Mouse (Mus musculus): ENCODE results near the gene Hap1. TPM values are rescaled to one million over a fixed set of nuclear protein-coding genes. Genes with fewer than 3 reads are reported as not detected.

The Hap1 gene
- 13.8 and 15.7 TPM in 2 replicates for polyA plus RNA-seq (2015; fragmentation: Nextera tagmentation; extraction: Ambion mirVana)

- TF ChIP-seq CTCF (IDR thresholded peaks at IDR 0.05; ENCODE audit: low read depth), result no peak
- H3K4me1 ChIP-seq (replicated peaks; ENCODE audit: insufficient read depth, low read length), result no peaks in the 10 kb centered on the region
- peak within 1 kb of the TSS; percentile 71 for H3K4me3 ChIP-seq (replicated peaks; ENCODE audit: low read depth, low read length)
- H3K9me3 ChIP-seq (replicated peaks; ENCODE audit: low read length), result no peaks in the 10 kb centered on the region
- WGBS, result 1% methylated on average over 49 of the region's 49 CpGs
- no peak within 1 kb of the TSS; the same call in 1 of the 2 replicates for H3K27ac ChIP-seq
- H3K4me2 ChIP-seq (ENCODE audit: low read length), result peak within 1 kb of the TSS; percentile 100
- DNase-seq (ENCODE audit: low spot score) (peak; percentile 71), ATAC-seq (replicated peaks; ENCODE audit: low FRiP score, low read depth) (0 out of 2 replicates have a peak, but pooled peaks have one; percentile 24)
- H3K27me3 ChIP-seq (ENCODE audit: insufficient read depth, low read length), result peaks cover 9% of the 10 kb centered on the region
- H3K36me3 ChIP-seq (ENCODE audit: insufficient read depth, low read length), result no peaks in the 10 kb centered on the region
- H3K9ac ChIP-seq (ENCODE audit: low read depth, low read length), result peak within 1 kb of the TSS; percentile 71
Observed at GRCm38 (mm10) chr11:100355972-100356818, at the start of gene Hap1. Gene Hap1 (minus strand): TSS chr11:100356128.

DNA sequence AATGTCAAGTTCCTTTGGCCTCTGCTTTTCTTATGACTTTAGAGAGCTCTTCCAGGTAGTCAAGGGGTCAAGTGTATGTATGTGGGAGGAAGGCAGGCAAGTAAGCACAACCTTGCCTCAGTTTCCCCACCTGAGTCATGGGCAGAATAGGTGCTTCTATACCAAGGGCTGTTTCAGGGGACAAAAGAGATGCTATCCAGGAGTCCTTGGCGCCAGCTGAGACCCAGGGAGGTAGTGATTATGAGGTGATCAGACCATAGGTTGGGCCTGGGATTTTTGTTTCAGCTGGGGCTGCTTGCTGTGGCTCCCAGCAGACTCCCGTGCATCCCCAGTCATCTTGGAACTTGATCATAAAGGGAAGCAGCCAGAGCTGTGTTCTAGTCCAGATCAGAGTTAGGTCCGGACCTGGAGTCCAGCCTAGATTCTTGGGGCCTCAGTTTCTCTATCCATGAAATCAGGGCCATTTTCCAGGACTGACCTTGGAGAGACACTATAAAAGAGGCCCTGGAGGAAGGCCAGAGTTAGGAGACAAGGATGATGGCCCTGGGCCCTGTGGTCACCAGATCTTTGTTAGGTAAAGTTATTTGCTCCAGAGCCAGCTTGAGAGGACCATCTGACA lies 48.6 kb upstream of the Hap1 start:
- Histone ChIP-seq H3K27me3 (ENCODE audit: insufficient read depth, low read length) (no peaks in the 10 kb centered on the region), H3K27ac (no peak overlapping the region), H3K9ac (ENCODE audit: low read depth, low read length) (no peak overlapping the region), H3K4me1 (replicated peaks; ENCODE audit: insufficient read depth, low read length) (0 out of 2 replicates have a peak, but pooled peaks cover 3% of the 10 kb centered on the region), H3K4me2 (ENCODE audit: low read length) (no peak overlapping the region), H3K4me3 (replicated peaks; ENCODE audit: low read depth, low read length) (no peak overlapping the region), H3K36me3 (ENCODE audit: insufficient read depth, low read length) (0 out of 2 replicates have a peak, but pooled peaks cover 6% of the 10 kb centered on the region), H3K9me3 (replicated peaks; ENCODE audit: low read length) (no peaks in the 10 kb centered on the region)
- no peak for ATAC-seq (replicated peaks; ENCODE audit: low FRiP score, low read depth)
- 91% methylated on average over 3 of the region's 3 CpGs for WGBS
- no peak for DNase-seq (ENCODE audit: low spot score)
- no peak for TF ChIP-seq CTCF (IDR thresholded peaks at IDR 0.05; ENCODE audit: low read depth)

- no peak overlapping the region for H3K4me2 ChIP-seq (ENCODE audit: low read length)
- WGBS, result 49% methylated on average over 10 of the region's 10 CpGs
- H3K36me3 ChIP-seq (ENCODE audit: insufficient read depth, low read length), result 0 out of 2 replicates have a peak, but pooled peaks cover 3% of the 10 kb centered on the region
- H3K27me3 ChIP-seq (ENCODE audit: insufficient read depth, low read length), result no peaks in the 10 kb centered on the region
- TF ChIP-seq CTCF (IDR thresholded peaks at IDR 0.05; ENCODE audit: low read depth), result no peak
- H3K9ac ChIP-seq (ENCODE audit: low read depth, low read length), result no peak overlapping the region
- 0 out of 2 replicates have a peak, but pooled peaks cover 3% of the 10 kb centered on the region for H3K4me1 ChIP-seq (replicated peaks; ENCODE audit: insufficient read depth, low read length)
- 0 out of 2 replicates have a peak overlapping the region, but pooled peaks have one; percentile 31 for H3K27ac ChIP-seq
- DNase-seq (ENCODE audit: low spot score) (no peak), ATAC-seq (replicated peaks; ENCODE audit: low FRiP score, low read depth) (no peak)
- no peaks in the 10 kb centered on the region for H3K9me3 ChIP-seq (replicated peaks; ENCODE audit: low read length)
- H3K4me3 ChIP-seq (replicated peaks; ENCODE audit: low read depth, low read length), result no peak overlapping the region
Observed at GRCm38 (mm10) chr11:100403445-100404134, 47.7 kb upstream of the Hap1 start.

DNA sequence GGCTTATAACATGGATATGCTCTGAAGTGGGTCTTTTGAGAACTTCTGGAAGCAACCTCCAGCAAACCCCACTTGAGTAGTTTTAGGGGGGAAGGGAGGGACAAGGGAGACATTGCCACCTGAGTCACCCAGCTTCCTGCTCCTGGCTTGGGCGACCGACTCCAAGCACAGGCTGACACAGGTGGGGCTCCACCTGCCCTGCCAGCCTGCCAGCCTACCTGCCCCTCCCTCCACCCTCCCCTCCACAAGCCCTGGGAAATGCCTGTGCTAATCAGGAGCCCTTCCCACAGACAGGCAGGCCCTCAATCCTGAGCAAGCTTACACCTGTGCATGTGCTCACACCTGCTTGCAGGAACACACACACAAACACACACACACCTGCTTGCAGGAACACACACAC lies 46.8 kb upstream of the Hap1 start:
- no peak overlapping the region for H3K4me3 ChIP-seq (replicated peaks; ENCODE audit: low read depth, low read length)
- 0 out of 2 replicates have a peak, but pooled peaks cover 3% of the 10 kb centered on the region for H3K4me1 ChIP-seq (replicated peaks; ENCODE audit: insufficient read depth, low read length)
- no peak overlapping the region for H3K4me2 ChIP-seq (ENCODE audit: low read length)
- DNase-seq (ENCODE audit: low spot score) (no peak), ATAC-seq (replicated peaks; ENCODE audit: low FRiP score, low read depth) (no peak)
- H3K27me3 ChIP-seq (ENCODE audit: insufficient read depth, low read length), result no peaks in the 10 kb centered on the region
- 68% methylated on average over 2 of the region's 2 CpGs for WGBS
- no peak for TF ChIP-seq CTCF (IDR thresholded peaks at IDR 0.05; ENCODE audit: low read depth)
- no peaks in the 10 kb centered on the region for H3K9me3 ChIP-seq (replicated peaks; ENCODE audit: low read length)
- 0 out of 2 replicates have a peak, but pooled peaks cover 3% of the 10 kb centered on the region for H3K36me3 ChIP-seq (ENCODE audit: insufficient read depth, low read length)
- H3K9ac ChIP-seq (ENCODE audit: low read depth, low read length), result no peak overlapping the region
- no peak overlapping the region for H3K27ac ChIP-seq

DNA sequence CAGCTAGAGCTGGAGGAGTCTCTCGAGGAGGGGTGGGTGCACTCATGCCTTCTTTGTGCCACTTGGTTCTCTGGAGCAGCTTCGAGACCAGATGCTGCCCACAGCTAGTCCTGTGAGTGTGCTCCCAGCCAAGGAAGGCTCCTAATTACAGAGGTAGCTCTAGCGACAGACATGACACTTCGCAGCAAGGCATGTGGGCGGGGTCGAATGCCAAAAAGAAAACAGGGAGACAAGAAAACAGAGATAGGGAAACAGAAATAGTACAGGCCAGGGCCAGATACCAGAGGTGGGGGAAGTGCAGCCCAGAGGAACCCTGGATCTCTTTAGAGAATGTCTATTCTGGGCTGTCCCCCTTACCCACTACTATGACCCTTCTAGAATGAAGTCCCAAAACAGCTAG lies 46.3 kb upstream of the Hap1 start:
- WGBS, result 29% methylated on average over 6 of the region's 6 CpGs
- H3K9me3 ChIP-seq (replicated peaks; ENCODE audit: low read length), result no peaks in the 10 kb centered on the region
- no peak overlapping the region for H3K4me2 ChIP-seq (ENCODE audit: low read length)
- no peak overlapping the region for H3K4me3 ChIP-seq (replicated peaks; ENCODE audit: low read depth, low read length)
- no peak for TF ChIP-seq CTCF (IDR thresholded peaks at IDR 0.05; ENCODE audit: low read depth)
- no peak overlapping the region for H3K9ac ChIP-seq (ENCODE audit: low read depth, low read length)
- 0 out of 2 replicates have a peak, but pooled peaks cover 3% of the 10 kb centered on the region for H3K4me1 ChIP-seq (replicated peaks; ENCODE audit: insufficient read depth, low read length)
- no peak overlapping the region for H3K27ac ChIP-seq
- DNase-seq (ENCODE audit: low spot score) (no peak), ATAC-seq (replicated peaks; ENCODE audit: low FRiP score, low read depth) (no peak)
- 0 out of 2 replicates have a peak, but pooled peaks cover 3% of the 10 kb centered on the region for H3K36me3 ChIP-seq (ENCODE audit: insufficient read depth, low read length)
- H3K27me3 ChIP-seq (ENCODE audit: insufficient read depth, low read length), result no peaks in the 10 kb centered on the region

GRCm38 (mm10) chr11:100400842-100401241 lies 44.9 kb upstream of the Hap1 start:
- Histone ChIP-seq H3K4me2 (ENCODE audit: low read length) (no peak overlapping the region), H3K27me3 (ENCODE audit: insufficient read depth, low read length) (no peaks in the 10 kb centered on the region), H3K4me1 (replicated peaks; ENCODE audit: insufficient read depth, low read length) (peaks cover 6% of the 10 kb centered on the region), H3K4me3 (replicated peaks; ENCODE audit: low read depth, low read length) (no peak overlapping the region), H3K9ac (ENCODE audit: low read depth, low read length) (no peak overlapping the region), H3K9me3 (replicated peaks; ENCODE audit: low read length) (no peaks in the 10 kb centered on the region), H3K27ac (no peak overlapping the region), H3K36me3 (ENCODE audit: insufficient read depth, low read length) (no peaks in the 10 kb centered on the region)
- ATAC-seq (replicated peaks; ENCODE audit: low FRiP score, low read depth) (no peak), DNase-seq (ENCODE audit: low spot score) (no peak)
- WGBS, result 75% methylated on average over 6 of the region's 6 CpGs
- no peak for TF ChIP-seq CTCF (IDR thresholded peaks at IDR 0.05; ENCODE audit: low read depth)

Data from kidney, postnatal 0 days (tissue).